Comparison of ENCODE assay signal across 1 mouse cellular context in genomic region chr4:129097006-129097405, GRCm38 (mm10).
TF ChIP-seq lines count a peak whose summit lies in the region.

No protein-coding gene starts in this region.

TF ChIP-seq in MEL, 35 proteins besides CTCF, POLR2A, EP300 and RAD21:
- TF ChIP-seq SMC3 (IDR thresholded peaks at IDR 0.05; ENCODE audit: low read depth, low read length) (peak; percentile 22; the same call in 1 of the 2 replicates), MYC (IDR thresholded peaks at IDR 0.05; ENCODE audit: low read depth, low read length) (no peak)
